Mouse (Mus musculus): ENCODE measurements around the gene D430019H16Rik.

D430019H16Rik gene

GRCm38 (mm10) chr12:105453670-105454257 lies at the start of gene D430019H16Rik:
Gene D430019H16Rik, plus strand, starts transcription at chr12:105453856.
- no peak for DNase-seq (ENCODE audit: low spot score)

- DNase-seq (ENCODE audit: low spot score) = no peak
Observed at GRCm38 (mm10) chr12:105406008-105406407, 47.6 kb upstream of the D430019H16Rik start.

DNA sequence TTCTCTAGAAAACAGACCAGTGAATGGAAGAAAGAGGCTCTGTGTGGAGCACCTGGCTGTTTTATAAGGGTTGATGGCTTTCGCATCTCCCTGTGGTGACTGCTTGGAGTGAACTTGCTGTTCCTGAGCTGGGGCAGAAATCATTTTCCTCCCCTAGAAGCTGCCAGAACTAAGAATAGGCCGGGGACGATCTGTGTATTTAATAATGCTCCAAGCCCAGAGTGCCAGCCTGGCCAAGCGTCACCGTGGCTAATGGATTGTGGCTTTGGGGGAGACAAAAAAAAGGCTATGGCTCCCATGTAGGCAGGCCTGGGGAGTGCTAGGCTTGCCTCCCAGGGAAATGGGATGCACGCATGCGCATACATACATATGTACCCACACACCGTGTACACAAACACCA lies 39.7 kb upstream of the D430019H16Rik start:
- DNase-seq (ENCODE audit: low spot score) = no peak

GRCm38 (mm10) chr12:105420476-105420875 lies 33.2 kb upstream of the D430019H16Rik start:
- DNase-seq (ENCODE audit: low spot score) = no peak

DNA sequence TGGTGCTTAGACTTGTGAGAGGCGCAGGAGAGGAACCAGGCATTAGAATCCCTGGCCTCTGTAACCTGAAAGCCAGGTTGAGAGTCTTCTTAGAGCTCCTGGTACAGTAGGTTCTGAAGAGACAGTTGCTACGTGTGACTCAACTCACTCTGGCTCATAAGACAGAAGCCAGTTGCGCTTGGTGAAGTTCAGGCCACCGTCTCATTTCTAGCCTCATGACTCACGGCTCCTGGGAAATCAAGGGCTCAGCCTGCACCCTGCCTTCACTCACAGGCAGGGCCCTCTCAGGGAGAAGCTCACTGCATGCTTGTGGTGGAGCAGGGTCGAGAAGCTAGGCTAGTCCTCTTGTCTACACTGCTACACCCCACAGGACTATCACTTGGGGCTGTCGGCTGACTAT lies 27.1 kb upstream of the D430019H16Rik start:
- no peak for DNase-seq (ENCODE audit: low spot score)

DNA sequence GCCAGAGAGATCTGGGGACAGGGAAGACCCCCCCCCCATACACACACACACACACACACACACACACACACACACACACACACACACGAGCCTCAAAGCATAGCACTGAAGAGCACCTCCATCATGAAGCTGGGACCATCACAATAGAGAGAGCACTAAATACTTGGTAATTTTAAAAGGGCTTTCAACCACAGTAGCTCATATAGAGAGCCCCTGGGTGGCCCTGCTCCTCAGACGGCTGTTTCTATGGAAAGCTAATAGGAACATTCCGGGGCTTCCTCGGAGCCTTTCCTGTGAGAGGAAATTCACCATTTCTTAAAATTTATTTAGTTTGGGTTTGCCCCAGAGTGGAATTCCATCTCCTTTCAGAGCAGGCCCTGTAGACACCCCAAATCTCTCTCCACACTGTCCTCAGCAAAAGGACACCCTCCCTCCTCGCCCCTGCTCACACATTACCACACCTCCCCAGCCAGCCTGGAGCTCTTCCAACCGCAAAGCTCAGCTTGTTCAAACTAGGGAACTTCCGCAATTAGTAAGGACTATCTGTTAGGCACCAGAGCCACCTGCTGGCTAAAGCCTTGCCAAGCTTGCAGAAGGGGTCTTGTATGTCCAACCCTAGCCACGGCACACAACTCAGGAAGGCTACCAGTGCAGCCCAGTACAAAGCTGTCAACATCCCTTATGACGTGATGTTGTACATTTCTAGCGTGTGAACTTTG lies 26.5 kb upstream of the D430019H16Rik start:
- DNase-seq (ENCODE audit: low spot score) = peak; percentile 77

DNA sequence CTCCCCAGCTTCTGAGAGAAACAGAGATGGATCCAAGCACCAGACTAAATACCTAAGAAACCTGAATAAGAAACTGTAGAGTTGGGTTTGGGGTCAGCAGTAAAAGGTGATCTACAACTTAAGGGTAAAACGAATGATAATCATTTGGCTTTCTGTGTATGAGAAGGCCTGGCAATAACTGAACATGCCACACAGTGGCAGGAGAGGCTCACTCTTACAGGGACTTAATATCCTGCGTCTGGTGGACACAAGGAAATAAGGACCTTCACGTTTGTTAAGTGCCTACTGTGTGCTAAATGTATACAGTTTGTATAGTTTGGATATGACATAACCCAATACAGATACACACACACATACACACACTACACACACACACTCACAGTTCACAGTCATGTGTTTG lies 21.8 kb upstream of the D430019H16Rik start:
- no peak for DNase-seq (ENCODE audit: low spot score)

DNA sequence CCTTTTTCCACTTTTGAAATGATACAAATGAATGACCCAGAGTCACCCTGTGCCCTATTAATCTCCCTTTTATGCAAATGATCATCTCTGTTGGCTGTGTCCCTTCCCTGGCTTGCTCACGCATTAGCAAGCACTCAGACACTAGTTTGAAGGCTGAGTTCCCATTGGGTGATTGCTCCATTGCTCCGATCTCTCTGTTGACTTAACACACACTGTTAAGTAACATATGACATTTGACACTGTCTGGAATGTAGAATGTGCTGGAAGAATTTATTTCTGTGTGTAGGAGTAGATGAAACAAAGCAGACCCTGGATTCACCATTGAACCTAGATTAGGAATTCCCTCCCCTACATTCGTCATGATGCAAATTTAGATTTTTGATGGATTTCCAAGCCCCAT lies 20.8 kb upstream of the D430019H16Rik start:
- DNase-seq (ENCODE audit: low spot score) = no peak

DNA sequence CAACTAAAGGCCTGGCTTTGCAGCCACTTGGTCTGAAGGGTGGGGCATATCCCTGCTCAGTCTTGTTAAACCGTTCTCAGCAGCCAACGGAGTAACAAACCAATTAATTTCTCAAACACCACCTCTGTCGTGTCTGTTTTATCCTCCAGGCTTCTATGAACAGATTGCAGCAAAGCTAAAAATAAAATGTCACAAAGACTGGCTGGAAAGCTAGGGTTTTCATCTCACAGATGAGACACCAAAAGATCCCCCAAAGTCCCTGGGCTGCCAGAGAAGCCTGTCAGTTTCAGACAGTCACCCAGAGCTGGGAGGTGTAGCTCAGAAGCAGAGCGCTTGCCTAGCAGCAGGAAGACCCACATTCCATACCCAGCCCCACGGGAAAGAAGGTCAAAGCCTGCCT lies 15.4 kb upstream of the D430019H16Rik start:
- peak; percentile 46 for DNase-seq (ENCODE audit: low spot score)

DNA sequence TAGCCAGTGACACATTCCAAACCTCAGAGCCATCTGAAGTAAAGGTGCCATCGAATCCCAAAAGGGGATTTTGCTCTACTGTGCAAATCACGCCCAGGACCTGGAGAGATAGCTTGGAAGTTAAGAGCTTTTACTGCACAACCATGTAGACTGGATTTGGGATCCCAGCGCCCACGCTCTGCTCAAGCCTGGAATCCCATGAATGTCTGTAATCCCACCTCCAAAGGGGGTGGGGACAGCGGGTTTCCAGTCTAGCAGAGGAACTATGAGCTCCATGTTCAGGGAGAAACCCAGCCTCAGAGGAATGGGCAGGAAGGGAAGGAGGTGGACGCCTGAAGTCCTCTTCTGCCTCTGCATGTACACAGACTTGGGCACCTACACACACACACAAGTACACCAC lies 13.7 kb upstream of the D430019H16Rik start:
- DNase-seq (ENCODE audit: low spot score) = no peak

DNA sequence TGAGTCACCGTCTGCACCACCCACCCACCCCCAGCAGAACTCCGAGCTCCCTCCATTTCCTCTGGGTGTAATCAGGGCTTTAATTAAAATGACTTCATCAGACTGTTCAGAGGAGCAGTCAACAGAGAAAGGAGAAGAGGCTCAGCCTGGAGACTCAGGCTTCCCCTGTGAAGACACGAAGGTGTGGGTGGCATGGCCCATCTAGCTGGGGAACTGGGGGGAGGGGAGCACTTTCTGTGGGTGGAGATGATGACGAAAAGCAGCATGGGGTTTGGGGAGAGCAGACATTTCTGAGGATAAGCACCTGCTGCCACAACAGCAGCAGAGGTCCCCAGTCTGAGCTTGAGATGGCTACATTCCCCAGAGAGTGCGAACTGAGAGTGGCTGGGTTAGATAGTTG lies 10.1 kb upstream of the D430019H16Rik start:
- DNase-seq (ENCODE audit: low spot score) = no peak

DNA sequence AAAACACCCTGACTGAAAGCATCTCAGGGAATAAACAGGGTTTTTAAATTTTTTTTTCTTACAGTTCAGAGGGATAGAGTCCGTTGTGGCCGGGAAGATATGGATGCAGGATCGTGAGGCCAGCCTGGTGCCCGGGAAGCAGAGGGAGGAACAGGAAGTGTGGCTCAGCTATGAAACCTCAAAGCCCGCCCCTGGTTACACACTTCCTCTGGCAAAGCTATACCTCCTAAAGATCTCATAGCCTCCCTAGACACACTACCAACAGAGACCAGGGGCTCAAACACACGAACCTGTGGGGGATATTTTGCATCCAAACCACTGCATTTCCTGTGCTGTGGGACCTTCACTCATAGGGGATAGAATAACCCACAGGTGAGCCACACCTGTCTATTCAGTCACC lies 7.9 kb upstream of the D430019H16Rik start:
- DNase-seq (ENCODE audit: low spot score) = no peak

GRCm38 (mm10) chr12:105449239-105449638 lies 4.4 kb upstream of the D430019H16Rik start:
- DNase-seq (ENCODE audit: low spot score) = no peak

- DNase-seq (ENCODE audit: low spot score) = no peak
Observed at GRCm38 (mm10) chr12:105454258-105455062, 804 bp downstream of the D430019H16Rik start.

DNA sequence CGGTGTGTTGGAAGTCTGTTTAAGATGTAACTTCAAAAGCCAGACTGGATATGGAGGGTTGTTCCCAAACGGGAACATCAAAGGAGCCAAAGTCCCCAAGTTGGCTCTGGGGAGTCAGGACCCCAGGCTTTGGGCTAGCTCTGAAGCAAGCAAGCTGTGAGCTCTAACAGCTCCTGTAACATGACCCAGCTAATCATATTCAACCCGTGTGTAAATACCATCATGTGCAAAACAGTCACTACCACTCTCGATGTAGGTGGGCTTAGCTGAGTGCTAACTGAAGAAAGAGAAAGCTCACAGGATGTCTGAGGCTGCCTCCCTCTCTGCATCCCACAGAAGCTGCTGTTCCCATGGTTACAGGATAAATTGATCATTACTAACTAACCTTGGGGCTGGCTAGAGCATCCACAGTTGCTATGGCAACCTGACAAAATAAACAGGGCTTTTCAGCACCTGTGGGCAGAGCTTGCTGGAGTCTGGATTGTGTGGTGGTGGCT lies 1.5 kb downstream of the D430019H16Rik start:
- peak; percentile 67 for DNase-seq (ENCODE audit: low spot score)

- DNase-seq (ENCODE audit: low spot score) = no peak
Observed at GRCm38 (mm10) chr12:105458791-105459190, 5.1 kb downstream of the D430019H16Rik start.

DNA sequence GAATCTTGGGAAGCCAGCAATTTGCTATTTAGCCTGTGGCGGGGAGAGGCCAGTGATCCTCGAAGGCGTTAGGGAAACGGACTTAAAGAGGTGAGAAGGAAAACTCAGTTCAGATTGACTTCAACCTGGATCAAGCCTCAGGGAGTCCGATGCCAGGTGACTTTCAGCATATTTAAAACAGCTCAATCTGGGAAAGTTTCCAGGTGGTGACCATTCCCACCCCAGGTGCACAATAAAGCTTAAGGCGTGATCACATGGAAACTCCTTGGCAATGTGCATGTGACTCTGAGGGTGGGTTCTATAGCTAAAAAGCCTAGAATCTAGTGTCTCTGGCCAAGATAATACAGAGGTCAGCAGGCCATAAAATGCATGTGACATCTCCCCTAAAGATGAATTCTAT lies 7.4 kb downstream of the D430019H16Rik start:
- no peak for DNase-seq (ENCODE audit: low spot score)

DNA sequence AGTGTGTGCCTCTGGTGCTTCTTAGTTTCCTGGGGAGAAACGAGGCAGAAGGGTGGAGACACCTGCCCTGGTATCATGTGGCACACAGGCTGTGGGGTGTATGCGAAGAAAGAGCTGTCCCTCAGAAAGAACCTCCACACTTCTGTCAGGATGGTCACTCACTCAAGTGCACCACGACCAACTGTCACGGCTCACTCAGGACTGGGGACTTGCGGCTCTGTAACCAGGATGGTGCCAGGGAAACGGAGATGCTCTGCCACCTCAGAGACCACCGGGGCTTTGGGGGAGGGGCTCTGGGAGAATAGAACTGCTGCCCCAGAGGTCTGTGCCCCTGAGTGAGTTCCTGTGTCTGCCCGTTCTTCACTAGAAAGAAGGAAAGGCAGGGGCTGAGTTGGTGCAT lies 15.4 kb downstream of the D430019H16Rik start:
- DNase-seq (ENCODE audit: low spot score) = no peak

DNA sequence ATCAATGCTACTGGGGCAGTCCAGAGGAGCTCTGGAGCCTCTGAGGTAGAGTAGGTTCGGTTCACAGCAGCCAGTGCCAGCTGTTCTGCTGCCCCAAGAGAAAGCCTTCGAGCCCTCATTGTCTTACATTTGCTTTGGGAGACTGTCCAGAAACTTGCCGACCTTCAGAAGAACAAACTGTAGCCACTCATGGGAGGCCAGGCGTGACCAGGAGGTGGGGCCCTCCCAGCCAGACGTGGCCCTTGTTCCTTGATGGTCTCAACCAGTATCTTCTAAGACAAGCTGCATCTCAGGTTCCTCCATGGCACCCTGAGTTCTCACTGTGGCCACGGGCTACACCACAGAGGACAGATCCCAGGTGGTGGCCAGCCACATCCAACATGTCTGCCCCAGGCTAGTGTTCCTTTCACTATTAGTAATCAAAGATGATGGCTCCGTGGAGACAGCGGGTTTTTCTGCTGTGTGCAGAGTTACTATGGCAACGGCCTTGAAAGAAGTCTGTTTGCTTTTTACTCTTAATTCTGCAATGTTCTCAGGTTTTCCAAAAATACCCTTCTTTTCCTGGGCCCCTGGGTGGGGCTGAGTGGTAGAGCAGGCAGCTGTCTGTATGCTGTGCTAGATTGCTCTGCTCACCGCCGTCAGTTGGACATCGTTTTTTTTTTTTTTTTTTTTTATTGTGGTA lies 21.7 kb downstream of the D430019H16Rik start:
- DNase-seq (ENCODE audit: low spot score) = no peak

- DNase-seq (ENCODE audit: low spot score) = no peak
Observed at GRCm38 (mm10) chr12:105476453-105476852, 22.8 kb downstream of the D430019H16Rik start.

GRCm38 (mm10) chr12:105476993-105477392 lies 23.3 kb downstream of the D430019H16Rik start:
- no peak for DNase-seq (ENCODE audit: low spot score)

- DNase-seq (ENCODE audit: low spot score) = no peak
Observed at GRCm38 (mm10) chr12:105483503-105483902, 29.8 kb downstream of the D430019H16Rik start.

Measured in layer of hippocampus, adult 9-10 months (tissue).